Mouse (Mus musculus) myocyte (in vitro differentiated cells): ENCODE data around the gene Mep1a.

Experiments
- CEBPB ChIP-seq: IDR thresholded peaks from 2 replicates; pipeline ENCODE4 v1.6.1; 2011; ENCODE audit warnings: mild to moderate bottlenecking, moderate library complexity; ENCODE audit not compliant: poor library complexity, insufficient read depth, severe bottlenecking
- E2F4 ChIP-seq: IDR thresholded peaks from one replicate; pipeline ENCODE4 v1.6.1; 2011; ENCODE audit warnings: mild to moderate bottlenecking, control low read depth, moderate library complexity; ENCODE audit not compliant: insufficient read depth
- MAX ChIP-seq: IDR thresholded peaks from one replicate; pipeline ENCODE4 v1.6.1; 2011; ENCODE audit warnings: low read depth, mild to moderate bottlenecking, control low read depth
- MYOD1 ChIP-seq, 3 experiments: IDR thresholded peaks; one replicate each; pipeline ENCODE4 v1.6.1; 2011; ENCODE audit warnings: control low read depth in 2 of 3, low read depth in 2 of 3, mild to moderate bottlenecking in 2 of 3, moderate library complexity in 1 of 3; ENCODE audit not compliant: insufficient read length in 2 of 3, control insufficient read depth in 1 of 3
- MYOG ChIP-seq, 3 experiments: IDR thresholded peaks; one replicate each; pipeline ENCODE4 v1.6.1; 2011; ENCODE audit warnings: control low read depth in 2 of 3, low read depth in 2 of 3, mild to moderate bottlenecking in 2 of 3; ENCODE audit not compliant: insufficient read length in 2 of 3, control insufficient read depth in 1 of 3, insufficient read depth in 1 of 3
- POLR2A ChIP-seq: IDR thresholded peaks from one replicate; pipeline ENCODE4 v1.6.1; 2011; ENCODE audit warnings: low read depth, mild to moderate bottlenecking, control low read depth, moderate library complexity; ENCODE audit not compliant: insufficient read length
- POLR2AphosphoS2 ChIP-seq: IDR thresholded peaks from one replicate; pipeline ENCODE4 v1.6.1; 2011; ENCODE audit warnings: low read depth, control low read depth; ENCODE audit not compliant: insufficient read length
- REST ChIP-seq: IDR thresholded peaks from one replicate; pipeline ENCODE4 v1.6.1; 2011; ENCODE audit warnings: mild to moderate bottlenecking, control low read depth, moderate library complexity; ENCODE audit not compliant: insufficient read depth, insufficient read length
- SRF ChIP-seq: IDR thresholded peaks from one replicate; pipeline ENCODE4 v1.6.1; 2011; ENCODE audit warnings: low read depth; ENCODE audit not compliant: control insufficient read depth, insufficient read length
- TCF3 ChIP-seq: IDR thresholded peaks from one replicate; pipeline ENCODE4 v1.6.1; 2011; ENCODE audit warnings: low read depth, control low read depth; ENCODE audit not compliant: insufficient read length
- USF1 ChIP-seq: IDR thresholded peaks from one replicate; pipeline ENCODE4 v1.6.1; 2011; ENCODE audit warnings: low read depth, mild to moderate bottlenecking, control low read depth, moderate library complexity

GRCm38 (mm10) chr17:43543539-43543938 lies 40.9 kb upstream of the Mep1a start, which contains the start of gene Ankrd66:
- no peak for TF ChIP-seq POLR2A
- TF ChIP-seq MAX, result no peak
- TF ChIP-seq MYOG (IDR thresholded peaks at IDR 0.05; ENCODE audit: control insufficient read depth in 1 of 3, insufficient read depth in 1 of 3, insufficient read length in 2 of 3, low read depth in 2 of 3), result no peak
- no peak for TF ChIP-seq USF1
- TF ChIP-seq TCF3, result no peak
- TF ChIP-seq SRF, result no peak
- TF ChIP-seq E2F4, result no peak
- TF ChIP-seq CEBPB, result no peak
- no peak for TF ChIP-seq REST
- TF ChIP-seq MYOD1 (IDR thresholded peaks at IDR 0.05; ENCODE audit: control insufficient read depth in 1 of 3, insufficient read length in 2 of 3, low read depth in 2 of 3), result no peak
- TF ChIP-seq POLR2AphosphoS2, result no peak
